Mouse (Mus musculus): Measurements from ENCODE around the gene Snx29. TPM values are rescaled to one million over a fixed set of nuclear protein-coding genes. Genes with fewer than 3 reads are reported as not detected.
A peak's percentile ranks its signal among the peaks of the same experiment; 100 is the strongest.

Gene Snx29
- polyA plus RNA-seq, 1 experiment from 2014 or later = 9.5 TPM

DNA sequence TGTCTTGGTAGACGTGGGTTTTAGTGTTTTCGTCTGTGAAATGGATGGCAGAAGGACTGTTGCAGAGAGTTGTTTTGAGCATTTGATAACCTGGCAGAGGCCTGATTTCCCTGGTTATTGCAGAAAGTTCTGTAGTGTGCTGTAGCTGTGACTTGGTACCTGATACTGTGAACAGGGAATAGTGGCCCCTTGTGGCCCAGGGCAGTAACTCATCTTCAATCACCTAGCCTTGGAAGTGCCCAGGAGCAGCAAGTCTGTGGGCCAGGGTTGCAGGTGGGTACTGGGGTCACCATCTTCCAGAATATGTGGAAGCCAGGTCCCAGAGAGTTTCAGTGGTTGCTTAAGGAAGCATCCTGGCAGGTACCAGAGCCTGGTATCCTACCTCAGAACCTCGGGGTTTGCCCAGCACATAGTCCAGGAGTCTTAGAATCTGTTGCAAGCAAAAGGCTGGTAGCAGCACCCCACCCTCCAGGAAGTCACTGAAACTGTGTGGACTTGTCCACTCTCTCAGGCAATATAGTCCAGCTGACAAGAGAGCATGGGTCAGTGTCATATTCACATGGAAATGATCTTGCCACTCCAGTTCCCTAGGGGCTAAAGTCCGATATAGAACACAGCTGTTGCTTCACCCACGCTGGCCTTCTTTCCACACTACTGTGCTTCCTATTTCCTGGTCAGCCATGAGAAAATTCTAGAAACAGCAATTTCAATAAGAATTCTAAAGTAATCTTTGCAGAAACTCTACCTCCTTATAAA, 281.1 kb downstream of the Snx29 start:
- no peak overlapping the region for H3K9ac ChIP-seq (ENCODE audit: low read length)
- H3K4me3 ChIP-seq (ENCODE audit: low read depth, low read length) = no peak overlapping the region
- H3K36me3 ChIP-seq (ENCODE audit: control insufficient read depth, insufficient read depth, low read length) = no peaks in the 10 kb centered on the region
- 0 out of 2 replicates have a peak, but pooled peaks have one; percentile 26 for ATAC-seq (ENCODE audit: insufficient number of reproducible peaks, low FRiP score, low TSS enrichment, low read depth)
- no peaks in the 10 kb centered on the region for H3K9me3 ChIP-seq (ENCODE audit: control insufficient read depth, low read length)
- H3K4me2 ChIP-seq (ENCODE audit: low read depth, severe bottlenecking) = no peak overlapping the region
- H3K4me1 ChIP-seq (ENCODE audit: control insufficient read depth, insufficient read depth, low read length) = no peaks in the 10 kb centered on the region
- H3K27ac ChIP-seq (replicated peaks; ENCODE audit: low read depth, low read length) = no peak overlapping the region
- H3K27me3 ChIP-seq (ENCODE audit: control insufficient read depth, insufficient read depth, low read length) = no peaks in the 10 kb centered on the region
- WGBS = 77% methylated on average over 5 of the region's 5 CpGs
- peak; percentile 50 for DNase-seq (ENCODE audit: low spot score)

DNA sequence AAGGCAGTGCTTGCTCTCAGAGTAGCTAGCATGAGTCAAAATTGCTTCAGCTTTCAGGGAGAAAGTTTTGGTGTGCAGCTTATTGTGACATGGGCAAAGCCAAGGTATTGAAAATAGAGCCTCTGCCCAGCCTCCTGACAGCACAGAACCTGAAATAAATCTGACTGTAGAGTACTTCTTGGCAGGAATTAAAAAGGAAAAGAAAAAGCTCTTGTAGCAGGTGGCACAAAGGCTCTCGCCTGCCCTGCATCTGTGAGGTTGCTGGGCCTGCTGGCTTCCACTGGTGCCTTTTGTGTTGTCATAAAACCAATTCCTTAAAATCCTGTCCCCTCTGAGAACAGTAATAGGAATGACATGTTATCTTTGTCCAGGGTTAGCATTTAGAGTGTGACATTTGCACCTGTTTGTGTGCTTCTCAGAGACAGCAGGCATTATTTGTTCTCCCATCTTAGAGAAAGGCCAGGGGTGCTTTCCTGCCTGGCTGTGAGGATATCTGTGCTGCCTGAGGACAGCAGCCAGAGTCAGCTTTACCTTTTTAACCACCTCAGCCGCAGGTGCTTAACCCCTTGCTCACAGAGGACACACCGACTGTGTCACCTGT, 289.9 kb downstream of the Snx29 start:
- ATAC-seq (ENCODE audit: insufficient number of reproducible peaks, low FRiP score, low TSS enrichment, low read depth) = no peak
- H3K27ac ChIP-seq (replicated peaks; ENCODE audit: low read depth, low read length) = no peak overlapping the region
- 81% methylated on average over 3 of the region's 3 CpGs for WGBS

DNA sequence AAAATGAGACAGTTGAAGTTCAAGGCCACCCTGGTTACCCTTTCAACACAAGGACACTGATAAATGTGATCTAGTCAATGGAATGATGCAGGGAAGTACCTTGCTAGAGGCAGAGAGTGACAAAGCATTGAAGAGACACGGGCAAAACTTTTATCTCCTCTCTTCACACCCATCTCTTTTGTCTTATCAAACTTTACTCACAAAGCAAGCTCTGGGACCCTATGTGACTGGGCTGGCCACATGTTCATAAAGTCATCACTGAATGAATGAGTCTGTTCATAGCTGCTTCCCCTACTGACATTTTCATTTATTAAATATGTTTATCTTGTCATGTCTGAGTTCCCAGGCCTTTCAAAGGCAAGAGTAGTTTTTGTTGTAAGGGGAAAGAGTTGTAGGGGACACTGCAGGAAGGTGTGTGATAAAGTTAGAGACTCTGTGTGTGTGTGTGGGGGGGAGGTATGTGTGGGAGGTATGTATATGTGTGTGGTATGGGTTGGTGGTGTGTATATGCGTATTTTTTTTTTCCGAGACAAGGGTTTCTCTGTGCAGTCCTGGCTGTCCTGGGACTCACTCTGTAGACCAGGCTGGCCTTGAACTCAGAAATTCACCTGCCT, 291.8 kb downstream of the Snx29 start:
- no peak for ATAC-seq (ENCODE audit: insufficient number of reproducible peaks, low FRiP score, low TSS enrichment, low read depth)
- no peak for DNase-seq (ENCODE audit: low spot score)
- Histone ChIP-seq H3K4me1 (ENCODE audit: control insufficient read depth, insufficient read depth, low read length) (no peaks in the 10 kb centered on the region), H3K27me3 (ENCODE audit: control insufficient read depth, insufficient read depth, low read length) (no peaks in the 10 kb centered on the region), H3K4me2 (ENCODE audit: low read depth, severe bottlenecking) (no peak overlapping the region), H3K36me3 (ENCODE audit: control insufficient read depth, insufficient read depth, low read length) (no peaks in the 10 kb centered on the region), H3K27ac (replicated peaks; ENCODE audit: low read depth, low read length) (no peak overlapping the region), H3K9ac (ENCODE audit: low read length) (no peak overlapping the region), H3K4me3 (ENCODE audit: low read depth, low read length) (no peak overlapping the region), H3K9me3 (ENCODE audit: control insufficient read depth, low read length) (peaks cover 4% of the 10 kb centered on the region; the same call in 1 of the 2 replicates)
- 90% methylated on average over 3 of the region's 3 CpGs for WGBS

More for the DNA sequence above, 289.9 kb downstream of the Snx29 start:
- no peaks in the 10 kb centered on the region for H3K27me3 ChIP-seq (ENCODE audit: control insufficient read depth, insufficient read depth, low read length)
- no peak overlapping the region for H3K9ac ChIP-seq (ENCODE audit: low read length)
- H3K4me1 ChIP-seq (ENCODE audit: control insufficient read depth, insufficient read depth, low read length) = no peaks in the 10 kb centered on the region
- H3K4me3 ChIP-seq (ENCODE audit: low read depth, low read length) = no peak overlapping the region
- DNase-seq (ENCODE audit: low spot score) = no peak
- peaks cover 4% of the 10 kb centered on the region; the same call in 1 of the 2 replicates for H3K9me3 ChIP-seq (ENCODE audit: control insufficient read depth, low read length)
- H3K4me2 ChIP-seq (ENCODE audit: low read depth, severe bottlenecking) = no peak overlapping the region
- no peaks in the 10 kb centered on the region for H3K36me3 ChIP-seq (ENCODE audit: control insufficient read depth, insufficient read depth, low read length)

DNA sequence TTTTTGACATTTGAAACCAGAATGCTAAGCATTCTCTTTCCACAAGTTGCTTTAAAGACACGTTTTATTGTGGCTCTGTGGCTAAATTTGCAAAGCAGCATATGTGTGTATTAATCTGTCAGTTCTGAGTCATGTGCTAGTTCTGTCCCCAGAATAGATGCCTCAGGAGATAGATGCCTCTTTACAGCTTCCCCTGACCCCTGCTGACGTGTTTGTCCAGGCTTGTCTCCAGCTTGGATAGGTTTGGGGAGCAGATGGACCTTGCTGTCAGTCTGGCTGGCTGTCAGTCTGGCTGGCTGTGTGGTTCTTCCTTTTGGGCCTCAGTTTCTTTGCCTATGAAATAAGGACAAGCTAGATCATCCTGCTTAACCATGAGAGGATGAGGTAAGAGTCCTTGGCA, 292.9 kb downstream of the Snx29 start:
- peaks cover 4% of the 10 kb centered on the region; the same call in 1 of the 2 replicates for H3K9me3 ChIP-seq (ENCODE audit: control insufficient read depth, low read length)
- no peak for DNase-seq (ENCODE audit: low spot score)
- no peak overlapping the region for H3K27ac ChIP-seq (replicated peaks; ENCODE audit: low read depth, low read length)
- ATAC-seq (ENCODE audit: insufficient number of reproducible peaks, low FRiP score, low TSS enrichment, low read depth) = no peak
- H3K9ac ChIP-seq (ENCODE audit: low read length) = no peak overlapping the region
- H3K4me2 ChIP-seq (ENCODE audit: low read depth, severe bottlenecking) = no peak overlapping the region
- no peaks in the 10 kb centered on the region for H3K36me3 ChIP-seq (ENCODE audit: control insufficient read depth, insufficient read depth, low read length)
- H3K4me1 ChIP-seq (ENCODE audit: control insufficient read depth, insufficient read depth, low read length) = no peaks in the 10 kb centered on the region
- H3K4me3 ChIP-seq (ENCODE audit: low read depth, low read length) = no peak overlapping the region
- WGBS = 60% methylated on average over 2 of the region's 2 CpGs
- H3K27me3 ChIP-seq (ENCODE audit: control insufficient read depth, insufficient read depth, low read length) = no peaks in the 10 kb centered on the region

DNA sequence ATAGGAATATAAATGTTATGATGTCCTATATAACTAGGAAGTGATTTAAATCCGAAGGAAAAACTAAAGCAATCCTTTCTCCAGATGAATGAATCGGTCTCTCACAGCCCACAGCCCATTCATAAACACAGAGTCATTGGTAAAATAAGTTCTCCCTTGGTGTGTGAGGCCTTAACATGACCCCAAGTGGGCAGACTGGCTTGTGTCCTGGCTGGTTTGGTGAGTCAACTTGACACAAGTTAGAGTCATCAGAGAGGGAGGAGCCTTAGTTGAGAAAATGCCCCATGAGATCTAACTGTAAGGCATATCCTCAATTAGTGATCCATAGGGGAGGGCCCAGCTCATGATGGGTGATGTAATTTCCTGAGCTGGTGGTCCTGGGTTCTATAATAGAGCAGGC, 297.2 kb downstream of the Snx29 start:
- 91% methylated on average over 2 of the region's 2 CpGs for WGBS

DNA sequence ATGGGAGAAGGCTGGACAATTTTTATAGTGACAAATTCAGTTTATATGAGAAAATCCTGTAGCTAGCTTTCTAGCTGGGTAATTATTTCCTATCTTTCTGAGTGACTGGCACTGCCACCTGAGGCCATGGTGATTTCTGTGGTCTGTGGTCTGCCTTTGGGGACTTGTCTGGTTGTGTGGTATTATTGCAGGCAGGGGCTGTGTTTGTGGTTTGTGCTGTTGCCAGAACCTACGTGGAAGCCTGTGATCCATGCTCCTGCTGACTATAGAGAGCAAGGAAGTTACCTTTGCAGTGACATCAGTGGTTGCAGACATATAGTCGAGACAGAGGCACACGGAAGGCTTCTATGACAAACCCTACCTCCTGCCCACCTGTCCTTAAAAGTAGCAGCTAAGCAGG, 298.3 kb downstream of the Snx29 start:
- H3K4me3 ChIP-seq (ENCODE audit: low read depth, low read length) = no peak overlapping the region
- no peak for ATAC-seq (ENCODE audit: insufficient number of reproducible peaks, low FRiP score, low TSS enrichment, low read depth)
- peaks cover 4% of the 10 kb centered on the region; the same call in 1 of the 2 replicates for H3K9me3 ChIP-seq (ENCODE audit: control insufficient read depth, low read length)
- H3K27me3 ChIP-seq (ENCODE audit: control insufficient read depth, insufficient read depth, low read length) = no peaks in the 10 kb centered on the region
- H3K4me2 ChIP-seq (ENCODE audit: low read depth, severe bottlenecking) = no peak overlapping the region
- H3K27ac ChIP-seq (replicated peaks; ENCODE audit: low read depth, low read length) = no peak overlapping the region
- H3K9ac ChIP-seq (ENCODE audit: low read length) = no peak overlapping the region
- WGBS = 90% methylated on average over 3 of the region's 3 CpGs
- no peaks in the 10 kb centered on the region for H3K4me1 ChIP-seq (ENCODE audit: control insufficient read depth, insufficient read depth, low read length)
- DNase-seq (ENCODE audit: low spot score) = no peak
- no peaks in the 10 kb centered on the region for H3K36me3 ChIP-seq (ENCODE audit: control insufficient read depth, insufficient read depth, low read length)

More for the DNA sequence above, 297.2 kb downstream of the Snx29 start:
- H3K4me1 ChIP-seq (ENCODE audit: control insufficient read depth, insufficient read depth, low read length) = no peaks in the 10 kb centered on the region
- no peaks in the 10 kb centered on the region for H3K27me3 ChIP-seq (ENCODE audit: control insufficient read depth, insufficient read depth, low read length)
- H3K36me3 ChIP-seq (ENCODE audit: control insufficient read depth, insufficient read depth, low read length) = no peaks in the 10 kb centered on the region
- no peak for DNase-seq (ENCODE audit: low spot score)
- H3K4me2 ChIP-seq (ENCODE audit: low read depth, severe bottlenecking) = no peak overlapping the region
- H3K27ac ChIP-seq (replicated peaks; ENCODE audit: low read depth, low read length) = no peak overlapping the region
- no peak for ATAC-seq (ENCODE audit: insufficient number of reproducible peaks, low FRiP score, low TSS enrichment, low read depth)
- no peak overlapping the region for H3K4me3 ChIP-seq (ENCODE audit: low read depth, low read length)
- H3K9ac ChIP-seq (ENCODE audit: low read length) = no peak overlapping the region
- H3K9me3 ChIP-seq (ENCODE audit: control insufficient read depth, low read length) = peaks cover 4% of the 10 kb centered on the region; the same call in 1 of the 2 replicates

DNA sequence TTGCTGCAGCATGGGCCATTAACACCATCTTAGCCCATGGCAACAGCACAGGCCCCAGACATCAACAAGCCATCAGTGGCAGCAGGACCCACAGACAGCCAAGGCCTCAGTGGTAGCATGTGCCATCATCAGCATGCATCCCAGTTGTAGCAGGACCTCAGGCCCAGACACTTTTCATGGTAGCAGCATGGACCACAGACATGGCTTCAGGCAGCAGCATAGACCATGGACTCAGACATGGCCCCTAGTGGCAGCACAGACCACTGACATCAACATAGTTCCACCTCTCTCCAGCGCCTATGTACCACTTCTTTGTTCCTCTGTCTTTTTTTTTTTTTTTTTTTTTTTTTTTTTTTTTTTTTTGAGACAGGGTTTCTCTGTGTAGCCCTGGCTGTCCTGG, 299.0 kb downstream of the Snx29 start:
- no peak for ATAC-seq (ENCODE audit: insufficient number of reproducible peaks, low FRiP score, low TSS enrichment, low read depth)
- H3K27ac ChIP-seq (replicated peaks; ENCODE audit: low read depth, low read length) = no peak overlapping the region
- H3K27me3 ChIP-seq (ENCODE audit: control insufficient read depth, insufficient read depth, low read length) = no peaks in the 10 kb centered on the region
- WGBS = 62% methylated on average over 1 of the region's 1 CpGs
- H3K4me2 ChIP-seq (ENCODE audit: low read depth, severe bottlenecking) = no peak overlapping the region
- H3K4me1 ChIP-seq (ENCODE audit: control insufficient read depth, insufficient read depth, low read length) = no peaks in the 10 kb centered on the region
- DNase-seq (ENCODE audit: low spot score) = no peak
- peaks cover 2% of the 10 kb centered on the region; the same call in 1 of the 2 replicates for H3K9me3 ChIP-seq (ENCODE audit: control insufficient read depth, low read length)
- H3K9ac ChIP-seq (ENCODE audit: low read length) = no peak overlapping the region
- no peaks in the 10 kb centered on the region for H3K36me3 ChIP-seq (ENCODE audit: control insufficient read depth, insufficient read depth, low read length)
- no peak overlapping the region for H3K4me3 ChIP-seq (ENCODE audit: low read depth, low read length)

DNA sequence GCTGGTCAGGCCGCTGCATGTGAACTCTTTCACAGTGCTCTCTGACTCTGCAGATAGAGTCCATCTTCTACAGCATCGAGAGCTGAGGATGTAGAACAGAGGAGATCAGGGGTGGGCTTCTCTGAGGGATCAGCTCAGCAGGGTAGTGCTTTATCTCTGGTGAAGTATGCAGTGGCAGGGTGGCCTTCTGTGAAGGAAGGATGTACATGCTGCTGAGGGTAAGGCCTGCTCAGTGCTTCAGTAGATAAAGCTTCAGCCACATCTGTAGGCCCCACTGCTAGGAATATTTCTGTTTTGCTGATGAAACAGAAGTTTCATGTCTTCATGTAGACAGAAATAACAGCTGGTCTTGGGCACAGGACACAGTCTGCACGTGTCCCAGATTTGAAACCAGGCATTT, 300.3 kb downstream of the Snx29 start:
- no peaks in the 10 kb centered on the region for H3K27me3 ChIP-seq (ENCODE audit: control insufficient read depth, insufficient read depth, low read length)
- H3K4me2 ChIP-seq (ENCODE audit: low read depth, severe bottlenecking) = no peak overlapping the region
- no peaks in the 10 kb centered on the region for H3K4me1 ChIP-seq (ENCODE audit: control insufficient read depth, insufficient read depth, low read length)
- H3K27ac ChIP-seq (replicated peaks; ENCODE audit: low read depth, low read length) = no peak overlapping the region
- ATAC-seq (ENCODE audit: insufficient number of reproducible peaks, low FRiP score, low TSS enrichment, low read depth) (no peak), DNase-seq (ENCODE audit: low spot score) (no peak)
- WGBS = 79% methylated on average over 3 of the region's 3 CpGs
- no peaks in the 10 kb centered on the region for H3K36me3 ChIP-seq (ENCODE audit: control insufficient read depth, insufficient read depth, low read length)
- H3K4me3 ChIP-seq (ENCODE audit: low read depth, low read length) = no peak overlapping the region
- no peaks in the 10 kb centered on the region for H3K9me3 ChIP-seq (ENCODE audit: control insufficient read depth, low read length)
- no peak overlapping the region for H3K9ac ChIP-seq (ENCODE audit: low read length)

Data from limb, embryonic 11.5 days (tissue).